Mouse (Mus musculus) brain, embryonic 14.5 days (tissue): ENCODE results near the gene Rps16.
"Not testable (repeated sequence)": the region's sequence is repeated elsewhere in the genome, so short reads cannot be mapped to it uniquely, and the experiment has no call there.

Source experiments
- CTCF ChIP-seq: fragments of 200-500 bp; IDR thresholded peaks from 2 replicates; pipeline ENCODE4 v1.5.1; 2012; ENCODE audit warnings: inconsistent platforms, mild to moderate bottlenecking, moderate library complexity, borderline replicate concordance; ENCODE audit not compliant: insufficient read depth, insufficient read length; ENCODE audit errors: extremely low read depth
- POLR2A ChIP-seq: fragments of 200-500 bp; IDR thresholded peaks from 2 replicates; pipeline ENCODE4 v1.6.1; 2012; ENCODE audit warnings: mild to moderate bottlenecking, inconsistent platforms, borderline replicate concordance; ENCODE audit not compliant: poor library complexity, insufficient read depth, insufficient read length, severe bottlenecking; ENCODE audit errors: extremely low read depth

GRCm38 (mm10) chr7:28386877-28387276 lies 36.4 kb downstream of the Rps16 start:
- not testable (repeated sequence) for TF ChIP-seq CTCF, POLR2A
